Mouse (Mus musculus): ENCODE results near the gene BC035044. TPM values are rescaled to one million over a fixed set of nuclear protein-coding genes. Genes with fewer than 3 reads are reported as not detected.

BC035044 gene
- total RNA-seq (2023) = 1 to 10 TPM; 4.6 to 6.6 TPM

DNA sequence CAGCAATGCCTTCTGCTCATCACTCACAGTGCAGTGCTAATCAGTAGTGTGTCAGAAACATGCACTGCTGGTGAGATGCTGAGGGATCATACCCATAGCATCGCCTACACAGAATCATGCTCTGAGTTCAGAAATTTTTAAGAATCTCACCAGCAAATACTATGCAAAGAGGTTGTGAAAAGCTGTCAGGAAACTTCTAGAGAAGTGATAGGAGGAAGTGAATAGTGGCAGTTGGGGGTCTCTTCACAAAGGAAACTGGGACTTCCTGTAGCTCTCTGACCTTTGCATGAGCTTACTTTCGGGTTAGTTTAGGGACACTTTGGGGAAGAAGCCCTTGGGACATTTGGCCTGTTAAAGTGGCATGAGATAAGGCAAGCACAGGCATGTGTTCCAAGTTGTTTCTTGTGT lies at the start of gene BC035044:
TSS of gene BC035044 (minus strand) at position 179 of the 408 bp plus-strand sequence.

GRCm38 (mm10) chr6:128934081-128934480 lies 43.2 kb upstream of the BC035044 start, which contains the start of gene Clec2g:
Gene Clec2g, plus strand, starts transcription at chr6:128934381.

GRCm38 (mm10) chr6:128887091-128887790 lies 3.7 kb downstream of the BC035044 start, which contains the start of gene Clec2i:
Gene Clec2i, plus strand, starts transcription at chr6:128887588.

DNA sequence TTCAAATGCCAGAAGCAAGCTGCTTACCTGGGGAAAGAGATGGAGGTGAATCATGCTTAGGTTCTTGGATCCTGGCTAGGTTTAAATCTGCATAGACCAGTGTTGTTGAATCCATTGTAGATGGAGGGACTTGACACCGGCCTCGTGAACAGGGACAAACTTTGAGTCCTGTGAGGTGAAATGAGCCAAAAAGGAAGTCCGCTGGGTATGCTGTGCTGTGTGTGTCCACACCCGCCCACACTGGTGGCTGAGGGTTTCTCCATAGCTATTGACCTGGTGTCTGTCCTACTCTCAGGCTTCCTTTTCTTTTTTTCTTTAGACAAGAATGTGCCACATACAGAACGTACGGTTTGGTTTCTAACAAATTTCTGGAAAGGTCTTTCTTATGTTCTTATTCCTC lies 64.8 kb downstream of the BC035044 start, which contains the start of the genes Gm44511 and Klrb1b:
TSS of gene Gm44511 (minus strand) at position 184 of the 400 bp plus-strand sequence.
TSS of gene Klrb1b (minus strand) at position 200 of the 400 bp plus-strand sequence.

Other genes starting within 250 kb of the BC035044 start
- gene Clec2h, start 228.7 kb downstream of the BC035044 start, total RNA-seq (2023) = 1 to 10 TPM in 1 of 2 experiments, not detected in 1; 1.8 TPM
- not detected for gene Klrb1, start 168.1 kb downstream of the BC035044 start, total RNA-seq (2023)
- gene Klrb1c, start 101.9 kb downstream of the BC035044 start, total RNA-seq (2023) = 10 to 100 TPM; 10.5 to 15.8 TPM
- 1 to 10 TPM in 1 of 2 experiments, not detected in 1; 1.1 TPM for gene Gm44511, start 64.8 kb downstream of the BC035044 start, total RNA-seq (2023)
- 1 to 10 TPM; 4.4 to 5.4 TPM for gene Klrb1b, start 64.8 kb downstream of the BC035044 start, total RNA-seq (2023)
- gene Clec2i, start 3.5 kb downstream of the BC035044 start, total RNA-seq (2023) = 10 to 100 TPM; 37.8 to 44.5 TPM
- gene Clec2g, start 43.3 kb upstream of the BC035044 start, total RNA-seq (2023) = 10 to 100 TPM; 19.3 to 19.6 TPM
- gene Klrb1f, start 154.8 kb upstream of the BC035044 start, total RNA-seq (2023) = 10 to 100 TPM; 10.5 to 12.2 TPM
- not detected for gene Clec2e, start 209.8 kb upstream of the BC035044 start, total RNA-seq (2023)

All from T-cell, adult 66 days (primary cell).